Mouse (Mus musculus) fibroblast of lung, adult 2 months (primary cell): Measurements from ENCODE around the gene Lhfpl2.
"Not testable (repeated sequence)": the region's sequence is repeated elsewhere in the genome, so short reads cannot be mapped to it uniquely, and the experiment has no call there.

Experiments used
- DNase-seq: peaks from one replicate; pipeline ENCODE4 v3.0.0-alpha.2; 2011; ENCODE audit warnings: low read depth

Gene Lhfpl2

GRCm38 (mm10) chr13:94057563-94058560, at the start of gene Lhfpl2:
Gene Lhfpl2 (plus strand): TSS chr13:94057796.
- no peak for DNase-seq

- DNase-seq = no peak
Measured at GRCm38 (mm10) chr13:94011996-94012575, 45.5 kb upstream of the Lhfpl2 start.

GRCm38 (mm10) chr13:94013986-94014385, 43.6 kb upstream of the Lhfpl2 start:
- DNase-seq = no peak

- not testable (repeated sequence) for DNase-seq
Measured at GRCm38 (mm10) chr13:94024575-94024974, 33.0 kb upstream of the Lhfpl2 start.

- DNase-seq = no peak
Measured at GRCm38 (mm10) chr13:94029147-94029546, 28.4 kb upstream of the Lhfpl2 start.

GRCm38 (mm10) chr13:94030551-94030950, 27.0 kb upstream of the Lhfpl2 start:
- DNase-seq = no peak

- DNase-seq = no peak
Measured at GRCm38 (mm10) chr13:94037313-94038051, 20.1 kb upstream of the Lhfpl2 start.

GRCm38 (mm10) chr13:94038052-94038340, 19.6 kb upstream of the Lhfpl2 start:
- no peak for DNase-seq

- no peak for DNase-seq
Measured at GRCm38 (mm10) chr13:94050036-94050435, 7.6 kb upstream of the Lhfpl2 start.

- no peak for DNase-seq
Measured at GRCm38 (mm10) chr13:94050782-94051181, 6.8 kb upstream of the Lhfpl2 start.

GRCm38 (mm10) chr13:94057036-94057562, 497 bp upstream of the Lhfpl2 start:
- DNase-seq = no peak

GRCm38 (mm10) chr13:94058642-94059222, 1.1 kb downstream of the Lhfpl2 start:
- DNase-seq = no peak

GRCm38 (mm10) chr13:94059373-94059772, 1.8 kb downstream of the Lhfpl2 start:
- no peak for DNase-seq

GRCm38 (mm10) chr13:94059778-94060177, 2.2 kb downstream of the Lhfpl2 start:
- DNase-seq = no peak

GRCm38 (mm10) chr13:94060461-94060860, 2.9 kb downstream of the Lhfpl2 start:
- no peak for DNase-seq

GRCm38 (mm10) chr13:94061256-94061877, 3.8 kb downstream of the Lhfpl2 start:
- DNase-seq = no peak

GRCm38 (mm10) chr13:94062349-94063111, 4.9 kb downstream of the Lhfpl2 start:
- peak; percentile 65 for DNase-seq

GRCm38 (mm10) chr13:94063156-94063555, 5.6 kb downstream of the Lhfpl2 start:
- DNase-seq = no peak

- no peak for DNase-seq
Measured at GRCm38 (mm10) chr13:94064571-94064970, 7.0 kb downstream of the Lhfpl2 start.

GRCm38 (mm10) chr13:94065276-94066050, 7.9 kb downstream of the Lhfpl2 start:
- DNase-seq = no peak
